Mouse (Mus musculus): ENCODE data around the gene Ccdc92. TPM values are rescaled to one million over a fixed set of nuclear protein-coding genes. Genes with fewer than 3 reads are reported as not detected.

The Ccdc92 gene
- 38.7 and 40.2 TPM in 2 replicates for polyA plus RNA-seq (2014; fragmentation: Nextera tagmentation; extraction: Ambion mirVana)

DNA sequence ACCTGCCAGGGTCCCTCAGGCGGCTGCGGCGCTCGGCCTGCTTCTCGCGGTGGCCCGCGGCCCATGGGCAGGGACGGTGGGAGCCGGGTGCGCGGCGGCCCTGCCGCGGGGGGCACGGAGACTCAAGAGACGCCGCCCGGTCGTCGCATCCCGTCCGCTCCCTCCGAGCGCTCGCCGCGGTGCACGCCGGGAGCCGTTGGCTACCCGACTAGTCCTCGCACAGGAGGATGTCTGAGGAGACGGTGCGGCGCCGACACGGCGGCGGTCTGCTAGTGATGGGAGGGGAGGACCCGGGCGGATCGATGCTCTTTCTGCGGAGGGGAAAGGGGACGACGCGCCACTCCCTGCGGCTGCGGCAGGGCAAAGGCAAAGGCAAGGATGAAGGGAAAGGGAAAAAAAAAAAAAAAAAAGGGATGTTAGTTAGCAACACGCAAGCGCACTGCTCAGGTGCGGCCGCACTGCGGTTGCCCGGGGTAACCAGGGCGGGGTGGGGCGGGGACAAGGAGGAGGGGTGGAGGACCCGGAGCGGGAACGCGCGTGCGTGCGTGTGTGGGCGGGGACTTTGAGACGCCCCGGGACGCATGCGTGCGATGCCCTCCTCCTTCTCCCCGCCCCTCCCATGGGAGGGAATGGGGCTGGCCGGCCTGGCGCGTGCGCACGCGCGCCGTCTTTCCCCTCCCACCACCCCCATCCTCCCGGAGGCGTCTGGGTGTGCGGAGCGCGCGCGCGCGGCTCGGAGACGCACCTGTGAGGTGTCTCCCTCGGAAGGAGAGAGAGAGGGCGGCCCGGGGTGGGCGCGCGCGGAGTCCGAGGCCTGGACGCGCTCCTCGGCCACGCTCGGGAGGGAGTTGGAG, at the start of gene Ccdc92, which contains the start of gene Zfp664:
TSS of gene Ccdc92 (minus strand) at position 412 of the 854 bp plus-strand sequence.
TSS of gene Zfp664 (plus strand) at position 679 of the 854 bp plus-strand sequence.
- Histone ChIP-seq H3K27me3 (ENCODE audit: control insufficient read depth, insufficient read depth, low read length) (no peaks in the 10 kb centered on the region), H3K9me3 (ENCODE audit: control insufficient read depth, low read length) (no peaks in the 10 kb centered on the region), H3K4me1 (ENCODE audit: control insufficient read depth, insufficient read depth, low read length) (peaks cover 35% of the 10 kb centered on the region), H3K36me3 (ENCODE audit: control insufficient read depth, insufficient read depth, low read length) (peaks cover 5% of the 10 kb centered on the region; the same call in 1 of the 2 replicates), H3K9ac (replicated peaks; ENCODE audit: low read length) (peak within 1 kb of the TSS; percentile 95), H3K4me3 (replicated peaks; ENCODE audit: low read depth, low read length) (peak within 1 kb of the TSS; percentile 88), H3K4me2 (ENCODE audit: low read length) (peak within 1 kb of the TSS; percentile 89), H3K27ac (replicated peaks; ENCODE audit: low read depth, low read length) (peak within 1 kb of the TSS; percentile 94)
- DNase-seq = peak; percentile 100
- WGBS = under 1% methylated on average over 98 of the region's 103 CpGs
- ATAC-seq (ENCODE audit: low FRiP score, low TSS enrichment) = peak; percentile 93

DNA sequence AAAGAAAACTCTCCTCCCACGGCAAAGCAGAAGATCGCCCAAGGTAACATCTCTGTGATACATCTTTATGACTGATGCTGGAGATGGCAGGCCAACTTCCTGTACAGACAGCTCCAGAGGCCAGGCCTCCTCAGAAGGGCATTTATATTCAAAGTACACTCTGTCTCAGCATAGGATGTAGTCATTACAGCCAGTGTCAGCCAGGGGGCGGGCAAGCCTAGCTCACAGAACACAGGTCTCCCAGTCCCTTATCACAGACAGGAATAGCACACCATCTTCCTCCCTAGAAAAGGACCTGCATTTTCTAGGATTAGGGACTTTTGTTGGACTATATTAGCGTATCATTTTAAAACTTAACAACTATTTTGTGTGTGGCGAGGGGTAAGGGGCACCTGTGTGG, 46.6 kb upstream of the Ccdc92 start:
- H3K4me3 ChIP-seq (replicated peaks; ENCODE audit: low read depth, low read length) = no peak overlapping the region
- H3K27ac ChIP-seq (replicated peaks; ENCODE audit: low read depth, low read length) = no peak overlapping the region
- H3K4me1 ChIP-seq (ENCODE audit: control insufficient read depth, insufficient read depth, low read length) = peaks cover 13% of the 10 kb centered on the region; the same call in 1 of the 2 replicates
- no peaks in the 10 kb centered on the region for H3K36me3 ChIP-seq (ENCODE audit: control insufficient read depth, insufficient read depth, low read length)
- H3K9ac ChIP-seq (replicated peaks; ENCODE audit: low read length) = no peak overlapping the region
- no peak overlapping the region for H3K4me2 ChIP-seq (ENCODE audit: low read length)
- WGBS = 20% methylated on average over 5 of the region's 5 CpGs
- ATAC-seq (ENCODE audit: low FRiP score, low TSS enrichment) (peak; percentile 76; the same call in 1 of the 2 replicates), DNase-seq (peak; percentile 91)
- no peaks in the 10 kb centered on the region for H3K27me3 ChIP-seq (ENCODE audit: control insufficient read depth, insufficient read depth, low read length)
- H3K9me3 ChIP-seq (ENCODE audit: control insufficient read depth, low read length) = no peaks in the 10 kb centered on the region

DNA sequence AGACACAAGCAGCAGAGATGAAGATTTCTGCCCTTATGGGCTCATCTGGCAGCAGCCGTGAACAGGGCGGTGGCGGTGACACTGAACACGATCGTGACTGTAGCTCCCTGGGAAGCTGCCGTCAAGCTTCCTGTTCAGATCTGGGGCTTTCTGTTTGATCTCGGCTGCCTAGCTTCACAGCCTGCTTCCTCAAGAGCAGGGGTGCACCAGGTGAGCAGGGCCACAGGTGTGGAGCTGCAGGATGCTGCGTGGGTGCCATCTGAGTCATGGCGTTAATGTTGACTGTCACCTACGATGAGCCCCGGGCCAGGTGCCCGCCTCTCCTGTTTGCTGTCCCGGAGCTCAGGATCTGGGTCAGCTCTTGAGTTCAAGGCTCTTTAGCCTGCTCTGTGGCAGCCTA, 44.7 kb upstream of the Ccdc92 start:
- H3K9me3 ChIP-seq (ENCODE audit: control insufficient read depth, low read length) = no peaks in the 10 kb centered on the region

DNA sequence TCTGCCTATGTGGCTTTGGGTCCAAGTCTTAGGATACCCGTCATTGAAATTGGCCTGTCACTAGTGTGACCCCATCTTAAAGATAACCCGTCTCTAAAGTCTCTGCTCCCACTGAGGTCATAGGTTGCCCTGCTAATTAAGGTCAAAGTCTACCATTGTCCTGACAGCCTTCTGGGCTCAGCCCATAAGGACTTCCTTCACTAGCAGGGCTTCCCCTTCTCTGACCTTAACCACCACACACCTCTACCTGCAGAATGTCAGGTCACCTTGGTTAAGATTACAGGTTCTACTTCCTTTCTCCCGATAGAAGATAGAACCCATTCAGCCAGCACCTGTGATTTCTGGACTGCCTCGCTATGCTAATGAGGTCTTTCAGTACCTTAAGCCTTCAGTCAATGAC, 41.6 kb upstream of the Ccdc92 start:
- no peak for DNase-seq
- ATAC-seq (ENCODE audit: low FRiP score, low TSS enrichment) = no peak
- 87% methylated on average over 4 of the region's 4 CpGs for WGBS
- Histone ChIP-seq H3K9ac (replicated peaks; ENCODE audit: low read length) (no peak overlapping the region), H3K4me1 (ENCODE audit: control insufficient read depth, insufficient read depth, low read length) (peaks cover 6% of the 10 kb centered on the region; the same call in 1 of the 2 replicates), H3K9me3 (ENCODE audit: control insufficient read depth, low read length) (no peaks in the 10 kb centered on the region), H3K27me3 (ENCODE audit: control insufficient read depth, insufficient read depth, low read length) (no peaks in the 10 kb centered on the region), H3K27ac (replicated peaks; ENCODE audit: low read depth, low read length) (no peak overlapping the region), H3K36me3 (ENCODE audit: control insufficient read depth, insufficient read depth, low read length) (no peaks in the 10 kb centered on the region), H3K4me3 (replicated peaks; ENCODE audit: low read depth, low read length) (no peak overlapping the region), H3K4me2 (ENCODE audit: low read length) (no peak overlapping the region)

More for the DNA sequence above, 44.7 kb upstream of the Ccdc92 start:
- no peak for ATAC-seq (ENCODE audit: low FRiP score, low TSS enrichment)
- Histone ChIP-seq H3K9ac (replicated peaks; ENCODE audit: low read length) (no peak overlapping the region), H3K36me3 (ENCODE audit: control insufficient read depth, insufficient read depth, low read length) (no peaks in the 10 kb centered on the region), H3K4me3 (replicated peaks; ENCODE audit: low read depth, low read length) (no peak overlapping the region), H3K27me3 (ENCODE audit: control insufficient read depth, insufficient read depth, low read length) (no peaks in the 10 kb centered on the region), H3K27ac (replicated peaks; ENCODE audit: low read depth, low read length) (no peak overlapping the region), H3K4me1 (ENCODE audit: control insufficient read depth, insufficient read depth, low read length) (no peaks in the 10 kb centered on the region), H3K4me2 (ENCODE audit: low read length) (no peak overlapping the region)
- DNase-seq = no peak
- 82% methylated on average over 13 of the region's 13 CpGs for WGBS

DNA sequence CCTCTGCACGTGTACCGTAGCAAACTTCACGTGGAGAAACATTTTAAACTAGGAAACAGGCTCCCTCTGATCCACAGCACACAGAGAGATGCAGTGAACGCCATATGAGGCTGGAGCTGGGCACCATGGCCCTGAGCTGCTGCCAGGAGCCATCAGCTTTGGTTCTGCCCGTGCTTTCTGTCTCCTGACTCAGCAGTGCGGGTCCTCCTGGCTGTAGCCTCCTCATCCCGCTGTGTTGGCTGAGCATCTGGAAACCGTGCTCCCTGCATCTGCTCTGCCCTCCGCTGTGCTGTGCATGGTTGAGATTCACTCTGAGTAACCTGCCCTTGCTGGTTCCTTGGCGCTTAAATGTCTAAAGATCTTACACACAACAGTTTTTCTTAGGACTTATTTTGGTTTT, 40.0 kb upstream of the Ccdc92 start:
- no peaks in the 10 kb centered on the region for H3K36me3 ChIP-seq (ENCODE audit: control insufficient read depth, insufficient read depth, low read length)
- 90% methylated on average over 10 of the region's 10 CpGs for WGBS
- 0 out of 2 replicates have a peak overlapping the region, but pooled peaks have one; percentile 5 for H3K27ac ChIP-seq (replicated peaks; ENCODE audit: low read depth, low read length)
- H3K27me3 ChIP-seq (ENCODE audit: control insufficient read depth, insufficient read depth, low read length) = no peaks in the 10 kb centered on the region
- no peak overlapping the region for H3K4me3 ChIP-seq (replicated peaks; ENCODE audit: low read depth, low read length)
- H3K4me1 ChIP-seq (ENCODE audit: control insufficient read depth, insufficient read depth, low read length) = peaks cover 6% of the 10 kb centered on the region; the same call in 1 of the 2 replicates
- H3K9ac ChIP-seq (replicated peaks; ENCODE audit: low read length) = no peak overlapping the region
- DNase-seq (no peak), ATAC-seq (ENCODE audit: low FRiP score, low TSS enrichment) (no peak)
- H3K9me3 ChIP-seq (ENCODE audit: control insufficient read depth, low read length) = no peaks in the 10 kb centered on the region
- no peak overlapping the region for H3K4me2 ChIP-seq (ENCODE audit: low read length)

DNA sequence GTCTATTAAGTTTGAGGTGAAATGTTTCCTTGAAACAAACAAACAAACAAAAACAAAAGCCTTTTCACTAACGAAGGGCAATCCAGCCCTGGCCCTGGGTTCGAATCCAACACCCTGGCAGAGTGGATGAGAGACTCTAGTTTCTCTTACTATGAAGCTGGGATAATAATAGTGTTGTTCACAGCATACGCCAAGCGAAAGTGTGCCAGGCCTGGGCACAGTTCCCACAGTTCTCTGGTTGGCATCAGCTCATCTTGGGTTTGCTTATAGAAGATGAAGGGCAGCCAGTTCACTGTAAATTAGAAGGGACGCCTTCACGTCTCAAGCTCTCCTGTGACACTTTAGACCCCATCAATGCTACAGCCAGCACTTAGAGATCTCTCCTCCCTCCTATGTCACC, 39.5 kb upstream of the Ccdc92 start:
- Histone ChIP-seq H3K27me3 (ENCODE audit: control insufficient read depth, insufficient read depth, low read length) (no peaks in the 10 kb centered on the region), H3K4me2 (ENCODE audit: low read length) (no peak overlapping the region), H3K4me3 (replicated peaks; ENCODE audit: low read depth, low read length) (no peak overlapping the region), H3K9ac (replicated peaks; ENCODE audit: low read length) (no peak overlapping the region), H3K4me1 (ENCODE audit: control insufficient read depth, insufficient read depth, low read length) (peaks cover 6% of the 10 kb centered on the region; the same call in 1 of the 2 replicates), H3K36me3 (ENCODE audit: control insufficient read depth, insufficient read depth, low read length) (no peaks in the 10 kb centered on the region), H3K9me3 (ENCODE audit: control insufficient read depth, low read length) (no peaks in the 10 kb centered on the region), H3K27ac (replicated peaks; ENCODE audit: low read depth, low read length) (0 out of 2 replicates have a peak overlapping the region, but pooled peaks have one; percentile 5)
- no peak for DNase-seq
- 85% methylated on average over 6 of the region's 6 CpGs for WGBS
- no peak for ATAC-seq (ENCODE audit: low FRiP score, low TSS enrichment)

DNA sequence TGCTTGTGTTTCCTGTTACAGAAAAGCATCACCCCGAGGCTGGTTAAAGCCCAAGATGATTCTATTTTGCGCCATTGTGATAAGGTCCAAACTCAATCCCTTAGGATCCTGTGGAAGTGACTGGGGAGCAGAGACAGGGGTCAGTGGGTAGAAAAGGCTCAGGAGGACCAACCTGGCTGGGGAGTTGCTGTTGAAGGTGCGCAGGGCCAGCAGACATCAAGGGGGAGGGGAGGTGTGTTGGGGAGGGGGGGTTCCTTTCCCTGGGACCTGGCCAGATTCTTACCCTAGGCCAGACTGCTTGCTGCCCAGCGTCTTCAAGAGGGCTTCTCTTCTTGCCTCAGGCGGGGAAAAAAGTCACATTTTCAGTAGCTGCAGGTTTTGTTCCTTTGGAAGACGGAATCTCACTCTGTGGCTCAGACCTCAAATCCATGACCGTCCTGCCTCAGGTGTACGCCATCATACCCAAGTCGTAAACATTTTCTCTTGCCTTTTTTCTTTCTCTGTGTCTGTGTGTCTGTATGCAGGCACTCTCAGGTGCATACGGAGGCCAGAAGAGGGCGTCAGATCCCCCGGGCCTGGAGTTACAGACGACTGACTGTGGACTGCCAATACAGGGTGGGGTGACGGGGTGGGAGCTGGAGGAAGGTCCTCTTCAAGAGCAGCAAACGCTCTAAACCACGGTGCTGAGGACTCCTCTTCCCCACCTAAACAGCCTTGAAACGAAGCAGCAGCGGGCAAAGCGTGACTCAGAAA, 38.7 kb upstream of the Ccdc92 start:
- Histone ChIP-seq H3K36me3 (ENCODE audit: control insufficient read depth, insufficient read depth, low read length) (no peaks in the 10 kb centered on the region), H3K27ac (replicated peaks; ENCODE audit: low read depth, low read length) (no peak overlapping the region), H3K9ac (replicated peaks; ENCODE audit: low read length) (no peak overlapping the region), H3K4me3 (replicated peaks; ENCODE audit: low read depth, low read length) (no peak overlapping the region), H3K27me3 (ENCODE audit: control insufficient read depth, insufficient read depth, low read length) (no peaks in the 10 kb centered on the region), H3K4me2 (ENCODE audit: low read length) (no peak overlapping the region), H3K9me3 (ENCODE audit: control insufficient read depth, low read length) (no peaks in the 10 kb centered on the region), H3K4me1 (ENCODE audit: control insufficient read depth, insufficient read depth, low read length) (peaks cover 6% of the 10 kb centered on the region; the same call in 1 of the 2 replicates)
- DNase-seq = no peak
- WGBS = 73% methylated on average over 19 of the region's 19 CpGs
- no peak for ATAC-seq (ENCODE audit: low FRiP score, low TSS enrichment)

DNA sequence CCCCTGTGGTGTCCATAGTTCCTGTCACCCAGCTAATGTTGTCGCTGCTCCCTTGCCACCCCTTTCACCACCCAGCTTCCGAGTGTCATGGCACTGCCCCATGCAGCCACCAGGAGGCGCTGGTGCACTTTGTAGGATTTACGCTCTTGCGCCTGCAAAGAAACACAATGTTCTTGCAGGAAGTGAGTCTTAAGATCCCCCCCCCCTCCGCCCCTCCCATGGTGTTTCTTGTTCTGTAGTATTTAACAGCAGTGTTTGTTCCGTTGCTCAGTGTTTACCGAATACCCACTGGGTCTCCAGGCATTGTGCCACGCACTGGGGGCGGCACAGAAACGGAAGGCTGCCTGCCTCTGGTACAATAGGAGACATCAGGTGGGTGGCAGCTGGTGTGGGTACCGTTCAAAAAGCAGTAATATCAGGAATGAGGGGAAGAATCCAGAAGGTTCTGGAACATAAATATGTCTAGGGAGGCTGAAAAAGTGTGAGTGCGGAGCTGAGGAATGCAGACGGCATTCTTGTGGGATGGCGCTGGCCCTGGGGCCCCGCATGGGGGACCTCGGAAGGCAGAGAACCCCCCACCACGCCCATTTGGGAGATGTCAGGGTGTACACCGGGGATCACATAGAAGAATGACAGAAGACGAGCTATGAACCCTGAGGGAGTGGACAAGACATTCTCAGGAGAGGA, 37.9 kb upstream of the Ccdc92 start:
- 34% methylated on average over 20 of the region's 20 CpGs for WGBS
- H3K36me3 ChIP-seq (ENCODE audit: control insufficient read depth, insufficient read depth, low read length) = no peaks in the 10 kb centered on the region
- H3K9ac ChIP-seq (replicated peaks; ENCODE audit: low read length) = no peak overlapping the region; the same call in 1 of the 2 replicates
- DNase-seq = peak; percentile 92
- no peak overlapping the region for H3K27ac ChIP-seq (replicated peaks; ENCODE audit: low read depth, low read length)
- no peaks in the 10 kb centered on the region for H3K27me3 ChIP-seq (ENCODE audit: control insufficient read depth, insufficient read depth, low read length)
- H3K4me1 ChIP-seq (ENCODE audit: control insufficient read depth, insufficient read depth, low read length) = peaks cover 6% of the 10 kb centered on the region; the same call in 1 of the 2 replicates
- peak overlapping the region; percentile 43 for H3K4me2 ChIP-seq (ENCODE audit: low read length)
- no peak overlapping the region for H3K4me3 ChIP-seq (replicated peaks; ENCODE audit: low read depth, low read length)
- no peaks in the 10 kb centered on the region for H3K9me3 ChIP-seq (ENCODE audit: control insufficient read depth, low read length)
- peak; percentile 34; the same call in 1 of the 2 replicates for ATAC-seq (ENCODE audit: low FRiP score, low TSS enrichment)
